Mouse (Mus musculus) forebrain, embryonic 16.5 days (tissue): ENCODE measurements around the gene Nsun2. TPM values are rescaled to one million over a fixed set of nuclear protein-coding genes. Genes with fewer than 3 reads are reported as not detected.

Experiments used
- ATAC-seq: fragments of 200-750 bp; cut with Nextera tagmentation; 2 replicates; pipeline ENCODE4 v1.8.0; 2017; ENCODE audit warnings: mild to moderate bottlenecking, moderate library complexity
- H3K27ac ChIP-seq: fragments of 300-500 bp; sonication (generic); 2 replicates; pipeline ENCODE4 v1.5.1; 2014; ENCODE audit warnings: low read length, control low read depth
- H3K27me3 ChIP-seq: fragments of 300-500 bp; sonication (generic); replicated peaks from 2 replicates; pipeline ENCODE4 v1.6.1; 2014; ENCODE audit warnings: low read length; ENCODE audit not compliant: control insufficient read depth, insufficient read depth
- H3K36me3 ChIP-seq: fragments of 300-500 bp; sonication (generic); 2 replicates; pipeline ENCODE4 v1.6.1; 2014; ENCODE audit not compliant: control insufficient read depth, insufficient read depth
- H3K4me1 ChIP-seq: fragments of 300-500 bp; sonication (generic); replicated peaks from 2 replicates; pipeline ENCODE4 v1.6.1; 2014; ENCODE audit warnings: low read length; ENCODE audit not compliant: control insufficient read depth, insufficient read depth
- H3K4me2 ChIP-seq: fragments of 300-500 bp; sonication (generic); 2 replicates; pipeline ENCODE4 v1.6.1; 2014; ENCODE audit warnings: mild to moderate bottlenecking, low read length, control low read depth
- H3K4me3 ChIP-seq: fragments of 300-500 bp; sonication (generic); replicated peaks from 2 replicates; pipeline ENCODE4 v1.5.1; 2014; ENCODE audit warnings: mild to moderate bottlenecking, low read length, control low read depth
- H3K9ac ChIP-seq: fragments of 300-500 bp; sonication (generic); replicated peaks from 2 replicates; pipeline ENCODE4 v1.6.1; 2014; ENCODE audit warnings: low read depth, low read length, control low read depth
- H3K9me3 ChIP-seq: fragments of 300-500 bp; sonication (generic); 2 replicates; pipeline ENCODE4 v1.6.1; 2016; ENCODE audit warnings: low read length; ENCODE audit not compliant: control insufficient read depth
- WGBS: fragments of 180-500 bp; shearing (Covaris S2); extraction: QIAGEN DNeasy Blood & Tissue Kit; methylation state at CpG from one replicate; pipeline ENCODE4 v1.1.7; 2014; 5-methylcytosine and 5-hydroxymethylcytosine counted together
- polyA plus RNA-seq: library from polyadenylated mRNA; unstranded; fragments of >200 nt; fragmentation: Nextera tagmentation; extraction: Ambion mirVana; gene quantifications from 2 replicates; pipeline ENCODE4 v1.2.1, GENCODE M21; 2015

Gene Nsun2
- polyA plus RNA-seq, 1 experiment from 2014 or later: 90.8 TPM

- Histone ChIP-seq H3K4me2 (no peak overlapping the region), H3K27ac (no peak overlapping the region), H3K9me3 (no peaks in the 10 kb centered on the region), H3K36me3 (no peaks in the 10 kb centered on the region), H3K9ac (no peak overlapping the region), H3K4me3 (no peak overlapping the region), H3K27me3 (no peaks in the 10 kb centered on the region), H3K4me1 (peaks cover 6% of the 10 kb centered on the region; the same call in 1 of the 2 replicates)
- peak; percentile 34 for ATAC-seq
- WGBS: 48% methylated on average over 12 of the region's 12 CpGs
Observed at GRCm38 (mm10) chr13:69543595-69543994, 10.0 kb downstream of the Nsun2 start.

- Histone ChIP-seq H3K9ac (no peak overlapping the region), H3K27ac (no peak overlapping the region), H3K4me3 (no peak overlapping the region), H3K4me2 (no peak overlapping the region), H3K4me1 (peaks cover 6% of the 10 kb centered on the region; the same call in 1 of the 2 replicates), H3K27me3 (no peaks in the 10 kb centered on the region), H3K9me3 (no peaks in the 10 kb centered on the region), H3K36me3 (no peaks in the 10 kb centered on the region)
- no peak for ATAC-seq
- WGBS: 24% methylated on average over 3 of the region's 3 CpGs
Observed at GRCm38 (mm10) chr13:69545019-69545418, 11.5 kb downstream of the Nsun2 start.

- ATAC-seq: no peak
- H3K36me3 ChIP-seq: no peaks in the 10 kb centered on the region
Observed at GRCm38 (mm10) chr13:69547488-69548180, 14.1 kb downstream of the Nsun2 start.

GRCm38 (mm10) chr13:69549980-69550379, 16.4 kb downstream of the Nsun2 start:
- H3K36me3 ChIP-seq: no peaks in the 10 kb centered on the region
- no peak overlapping the region for H3K27ac ChIP-seq
- H3K9me3 ChIP-seq: no peaks in the 10 kb centered on the region
- H3K27me3 ChIP-seq: no peaks in the 10 kb centered on the region
- 52% methylated on average over 8 of the region's 8 CpGs for WGBS
- ATAC-seq: no peak
- H3K4me3 ChIP-seq: no peak overlapping the region
- no peak overlapping the region for H3K9ac ChIP-seq
- no peaks in the 10 kb centered on the region for H3K4me1 ChIP-seq
- H3K4me2 ChIP-seq: no peak overlapping the region

More at GRCm38 (mm10) chr13:69547488-69548180, 14.1 kb downstream of the Nsun2 start:
- no peak overlapping the region for H3K27ac ChIP-seq
- no peak overlapping the region for H3K4me2 ChIP-seq
- peaks cover 6% of the 10 kb centered on the region; the same call in 1 of the 2 replicates for H3K4me1 ChIP-seq
- no peaks in the 10 kb centered on the region for H3K27me3 ChIP-seq
- no peak overlapping the region for H3K4me3 ChIP-seq
- WGBS: 64% methylated on average over 16 of the region's 16 CpGs
- no peak overlapping the region for H3K9ac ChIP-seq
- no peaks in the 10 kb centered on the region for H3K9me3 ChIP-seq

GRCm38 (mm10) chr13:69550831-69551230, 17.3 kb downstream of the Nsun2 start:
- no peak for ATAC-seq
- Histone ChIP-seq H3K9me3 (no peaks in the 10 kb centered on the region), H3K4me1 (no peaks in the 10 kb centered on the region), H3K9ac (no peak overlapping the region), H3K27ac (no peak overlapping the region), H3K4me3 (no peak overlapping the region), H3K4me2 (no peak overlapping the region), H3K27me3 (no peaks in the 10 kb centered on the region), H3K36me3 (no peaks in the 10 kb centered on the region)
- WGBS: 98% methylated on average over 2 of the region's 2 CpGs

- Histone ChIP-seq H3K4me1 (no peaks in the 10 kb centered on the region), H3K4me3 (no peak overlapping the region), H3K9ac (no peak overlapping the region), H3K4me2 (no peak overlapping the region), H3K27me3 (no peaks in the 10 kb centered on the region), H3K9me3 (no peaks in the 10 kb centered on the region), H3K36me3 (no peaks in the 10 kb centered on the region), H3K27ac (no peak overlapping the region)
- ATAC-seq: no peak
- 26% methylated on average over 5 of the region's 5 CpGs for WGBS
Observed at GRCm38 (mm10) chr13:69553024-69553423, 19.5 kb downstream of the Nsun2 start.

GRCm38 (mm10) chr13:69554255-69554654, 20.7 kb downstream of the Nsun2 start:
- Histone ChIP-seq H3K36me3 (no peaks in the 10 kb centered on the region), H3K4me2 (no peak overlapping the region), H3K9ac (no peak overlapping the region), H3K4me1 (no peaks in the 10 kb centered on the region), H3K27me3 (no peaks in the 10 kb centered on the region), H3K4me3 (no peak overlapping the region), H3K27ac (no peak overlapping the region), H3K9me3 (no peaks in the 10 kb centered on the region)
- no peak for ATAC-seq
- WGBS: 90% methylated on average over 9 of the region's 9 CpGs

GRCm38 (mm10) chr13:69555045-69555444, 21.5 kb downstream of the Nsun2 start:
- no peaks in the 10 kb centered on the region for H3K9me3 ChIP-seq
- no peak for ATAC-seq
- no peaks in the 10 kb centered on the region for H3K36me3 ChIP-seq
- no peaks in the 10 kb centered on the region for H3K27me3 ChIP-seq
- 0 out of 2 replicates have a peak, but pooled peaks cover 2% of the 10 kb centered on the region for H3K4me1 ChIP-seq
- no peak overlapping the region for H3K4me3 ChIP-seq
- H3K4me2 ChIP-seq: no peak overlapping the region
- no peak overlapping the region for H3K27ac ChIP-seq
- no peak overlapping the region for H3K9ac ChIP-seq
- WGBS: 35% methylated on average over 8 of the region's 8 CpGs

- no peak overlapping the region for H3K4me3 ChIP-seq
- H3K4me1 ChIP-seq: 0 out of 2 replicates have a peak, but pooled peaks cover 2% of the 10 kb centered on the region
- H3K36me3 ChIP-seq: no peaks in the 10 kb centered on the region
- no peak overlapping the region for H3K27ac ChIP-seq
- no peaks in the 10 kb centered on the region for H3K9me3 ChIP-seq
- no peak overlapping the region for H3K9ac ChIP-seq
- WGBS: 81% methylated on average over 6 of the region's 6 CpGs
- H3K4me2 ChIP-seq: no peak overlapping the region
- ATAC-seq: no peak
- H3K27me3 ChIP-seq: no peaks in the 10 kb centered on the region
Observed at GRCm38 (mm10) chr13:69555957-69556482, 22.5 kb downstream of the Nsun2 start.
